Mouse (Mus musculus) intestine, embryonic 14.5 days (tissue): ENCODE results near the gene Mturn. TPM values are rescaled to one million over a fixed set of nuclear protein-coding genes. Genes with fewer than 3 reads are reported as not detected.

Experiments
- polyA plus RNA-seq: library from polyadenylated mRNA; unstranded; fragments of >200 nt; fragmentation: Nextera tagmentation; extraction: Ambion mirVana; gene quantifications from 2 replicates; pipeline ENCODE4 v1.2.1, GENCODE M21; 2014

Mturn gene
- polyA plus RNA-seq, 1 experiment from 2014 or later, result 9.9 TPM

Other genes starting within 250 kb of the Mturn start
- gene Scrn1, start 115.1 kb upstream of the Mturn start, polyA plus RNA-seq, result 9.5 and 9.9 TPM in 2 replicates
- 10.8 and 12.2 TPM in 2 replicates for gene Plekha8, start 86.5 kb upstream of the Mturn start, polyA plus RNA-seq
- 24.6 and 26.2 TPM in 2 replicates for gene Fkbp14, start 84.3 kb upstream of the Mturn start, polyA plus RNA-seq
- 5.4 and 6.3 TPM in 2 replicates for gene Znrf2, start 135.3 kb downstream of the Mturn start, polyA plus RNA-seq